Mouse (Mus musculus): Measurements from ENCODE around the gene Dtx3l. TPM values are rescaled to one million over a fixed set of nuclear protein-coding genes. Genes with fewer than 3 reads are reported as not detected.
"Not testable (repeated sequence)": the region's sequence is repeated elsewhere in the genome, so short reads cannot be mapped to it uniquely, and the experiment has no call there.

Gene Dtx3l
- total RNA-seq (2015), result 21.8 and 27.1 TPM in 2 replicates
- 38.2 and 40.0 TPM in 2 replicates for total RNA-seq (2017)

DNA sequence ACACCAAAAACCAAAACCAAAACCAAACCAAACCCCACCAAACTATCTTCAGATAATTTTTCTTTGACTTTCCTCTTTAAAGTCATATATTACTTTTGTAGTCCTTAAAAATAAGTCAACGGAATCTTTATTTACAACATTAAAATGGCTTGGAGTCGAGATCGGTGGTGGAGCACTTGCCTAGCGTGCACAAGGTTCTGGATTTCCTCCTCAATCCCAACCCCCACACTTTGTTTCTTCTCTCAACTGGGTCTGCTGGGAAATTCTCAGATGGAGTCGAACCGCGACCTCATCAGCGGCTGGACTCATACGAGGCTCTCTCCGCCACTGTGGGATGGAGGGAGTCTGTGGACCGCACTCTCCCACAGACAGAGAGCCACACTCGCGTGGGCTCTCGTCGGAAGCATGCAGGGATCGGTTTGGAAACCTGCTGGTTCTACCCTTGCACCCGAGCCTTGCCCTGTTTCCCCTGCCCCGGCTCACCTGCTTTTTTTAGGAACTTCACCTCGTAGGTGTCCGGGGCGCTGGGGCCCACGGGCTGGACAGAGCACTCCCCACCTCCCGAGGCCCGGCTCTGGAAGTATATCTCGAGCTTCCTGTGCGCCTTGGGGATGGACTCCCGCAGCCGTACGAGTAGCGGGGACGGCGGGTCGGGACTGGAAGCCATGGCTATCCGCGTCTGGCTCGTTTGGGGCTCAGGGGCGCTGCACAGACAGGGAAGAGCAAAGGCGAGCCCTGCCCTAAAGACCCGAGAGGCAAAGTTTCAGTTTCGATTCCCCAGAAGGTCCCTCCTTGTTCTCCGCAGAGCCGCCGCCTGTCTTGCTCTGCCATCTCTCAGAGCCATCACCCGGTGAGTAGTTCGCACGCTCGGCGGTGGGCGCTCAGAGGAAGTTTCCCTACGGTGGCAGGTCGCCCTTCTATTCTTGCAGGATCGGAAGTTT lies at the start of gene Dtx3l, which contains the start of gene Parp9:
Gene Dtx3l (minus strand): TSS at position 941 of the 941 bp plus-strand sequence.
Gene Parp9 (plus strand): TSS at position 260 of the 941 bp plus-strand sequence.
- peak; percentile 71 for ATAC-seq (replicated peaks; ENCODE audit: poor library complexity)

- ATAC-seq (replicated peaks; ENCODE audit: poor library complexity), result no peak
Measured at GRCm38 (mm10) chr16:35987930-35988329, 49.0 kb upstream of the Dtx3l start.

- no peak for ATAC-seq (replicated peaks; ENCODE audit: poor library complexity)
Measured at GRCm38 (mm10) chr16:35984471-35984870, 45.5 kb upstream of the Dtx3l start.

GRCm38 (mm10) chr16:35983517-35984101 lies 44.7 kb upstream of the Dtx3l start:
- ATAC-seq (replicated peaks; ENCODE audit: poor library complexity), result peak; percentile 63

GRCm38 (mm10) chr16:35982902-35983516 lies 44.1 kb upstream of the Dtx3l start:
- ATAC-seq (replicated peaks; ENCODE audit: poor library complexity), result peak; percentile 71

- no peak; the same call in 1 of the 2 replicates for ATAC-seq (replicated peaks; ENCODE audit: poor library complexity)
Measured at GRCm38 (mm10) chr16:35982506-35982901, 43.6 kb upstream of the Dtx3l start.

DNA sequence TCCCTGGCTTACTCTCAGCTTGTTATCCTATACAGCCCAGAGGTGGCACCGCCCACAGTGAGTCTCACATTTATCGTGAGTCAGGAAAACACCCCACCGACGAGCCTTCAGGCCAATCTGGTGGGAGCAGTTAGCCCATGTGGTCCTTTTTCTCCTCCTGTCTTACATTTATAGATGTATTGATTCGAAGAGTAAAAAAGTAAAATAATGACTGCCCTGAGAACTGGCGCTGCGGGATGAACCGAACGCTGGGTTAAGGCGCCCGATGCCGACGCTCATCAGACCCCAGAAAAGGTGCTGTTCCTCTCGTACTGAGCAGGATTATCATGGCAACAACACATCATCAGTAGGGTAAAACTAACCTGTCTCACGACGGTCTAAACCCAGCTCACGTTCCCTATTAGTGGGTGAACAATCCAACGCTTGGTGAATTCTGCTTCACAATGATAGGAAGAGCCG lies 42.4 kb upstream of the Dtx3l start:
- peak; percentile 53 for ATAC-seq (replicated peaks; ENCODE audit: poor library complexity)

DNA sequence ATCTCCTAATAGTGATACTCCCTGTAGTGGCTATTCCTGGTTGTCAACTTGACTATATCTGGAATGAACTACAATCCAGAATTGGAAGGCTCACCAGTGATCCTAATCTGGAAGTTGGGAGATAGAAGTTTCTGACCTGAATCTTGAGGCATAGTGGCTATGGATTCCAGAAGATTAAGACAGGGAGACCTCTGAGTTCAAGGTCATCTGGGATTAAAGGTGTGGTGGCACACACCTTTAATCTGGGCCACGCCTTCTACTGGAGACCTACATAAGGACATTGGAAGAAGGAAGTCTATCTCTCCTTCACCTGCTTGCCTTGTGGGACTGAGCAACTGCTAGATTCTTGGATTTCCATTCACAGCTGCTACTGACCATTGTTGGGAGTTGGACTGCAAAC lies 39.5 kb upstream of the Dtx3l start, which contains the start of gene Kpna1:
Gene Kpna1 (plus strand): TSS at position 301 of the 400 bp plus-strand sequence.
- ATAC-seq (replicated peaks; ENCODE audit: poor library complexity), result not testable (repeated sequence)

- ATAC-seq (replicated peaks; ENCODE audit: poor library complexity), result no peak
Measured at GRCm38 (mm10) chr16:35974021-35974420, 35.1 kb upstream of the Dtx3l start.

GRCm38 (mm10) chr16:35968149-35968548 lies 29.2 kb upstream of the Dtx3l start:
- no peak for ATAC-seq (replicated peaks; ENCODE audit: poor library complexity)

- no peak for ATAC-seq (replicated peaks; ENCODE audit: poor library complexity)
Measured at GRCm38 (mm10) chr16:35967319-35967718, 28.4 kb upstream of the Dtx3l start.

DNA sequence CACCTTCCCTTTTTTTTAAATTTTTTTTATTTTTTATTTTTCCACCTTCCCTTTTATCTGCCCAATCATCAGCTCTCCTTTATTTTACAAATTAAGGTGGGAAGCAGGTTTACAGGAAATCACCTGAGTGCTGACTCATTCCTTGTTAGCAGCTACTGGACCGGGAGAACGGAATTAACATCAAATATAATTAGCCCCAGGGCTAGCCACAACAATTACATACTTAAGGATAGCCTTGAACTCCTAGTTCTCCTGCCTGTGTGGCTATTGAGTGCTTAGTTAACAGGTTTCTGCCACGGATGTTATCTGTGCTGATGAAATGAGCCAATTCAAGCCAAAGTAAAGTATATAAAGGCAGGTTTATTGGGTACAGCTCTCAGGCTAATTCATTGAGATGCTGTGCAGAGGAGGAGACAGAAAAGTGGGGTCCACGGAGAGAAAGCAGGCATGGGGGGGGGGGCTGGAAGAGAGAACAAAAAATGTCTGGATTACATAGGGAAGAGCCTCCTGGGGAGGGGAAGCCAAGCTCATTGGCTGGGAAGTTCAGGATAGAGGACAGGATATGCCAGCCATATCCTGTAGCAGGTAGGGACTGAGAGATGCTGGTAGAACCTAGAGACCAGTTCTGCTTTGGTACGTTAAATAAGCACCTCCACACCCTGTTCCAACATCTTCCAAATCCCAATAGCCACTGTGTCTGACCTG lies 27.6 kb upstream of the Dtx3l start:
- no peak for ATAC-seq (replicated peaks; ENCODE audit: poor library complexity)

GRCm38 (mm10) chr16:35965991-35966390 lies 27.0 kb upstream of the Dtx3l start:
- not testable (repeated sequence) for ATAC-seq (replicated peaks; ENCODE audit: poor library complexity)

DNA sequence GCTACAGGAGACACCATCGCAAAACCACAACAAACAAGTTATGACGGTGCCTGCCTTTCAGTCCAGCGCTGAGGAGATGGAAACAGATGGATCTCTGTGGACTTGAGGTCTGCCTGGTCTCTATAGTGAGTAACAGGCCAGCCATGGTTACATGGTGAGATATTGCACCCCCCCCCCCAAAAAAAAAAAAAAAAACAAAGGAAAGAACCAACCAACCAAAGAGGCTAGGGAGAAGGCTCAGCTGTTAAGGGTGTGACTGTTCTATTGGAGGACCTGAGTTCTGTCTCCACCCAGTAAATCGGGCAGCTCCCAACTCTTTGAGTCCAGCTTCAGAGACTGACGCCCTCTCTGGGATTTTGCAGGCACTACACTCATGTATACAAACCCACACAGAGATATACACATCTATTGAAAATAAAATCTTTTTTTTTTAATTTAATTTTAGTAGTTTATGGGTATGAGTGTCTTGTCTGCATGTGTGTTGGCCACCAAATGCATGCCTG lies 13.7 kb upstream of the Dtx3l start:
- 0 out of 2 replicates have a peak, but pooled peaks have one; percentile 37 for ATAC-seq (replicated peaks; ENCODE audit: poor library complexity)

- ATAC-seq (replicated peaks; ENCODE audit: poor library complexity), result no peak
Measured at GRCm38 (mm10) chr16:35951216-35951615, 12.3 kb upstream of the Dtx3l start.

- ATAC-seq (replicated peaks; ENCODE audit: poor library complexity), result peak; percentile 39; the same call in 1 of the 2 replicates
Measured at GRCm38 (mm10) chr16:35949264-35949663, 10.3 kb upstream of the Dtx3l start.

GRCm38 (mm10) chr16:35941382-35941781 lies 2.4 kb upstream of the Dtx3l start:
- ATAC-seq (replicated peaks; ENCODE audit: poor library complexity), result no peak

DNA sequence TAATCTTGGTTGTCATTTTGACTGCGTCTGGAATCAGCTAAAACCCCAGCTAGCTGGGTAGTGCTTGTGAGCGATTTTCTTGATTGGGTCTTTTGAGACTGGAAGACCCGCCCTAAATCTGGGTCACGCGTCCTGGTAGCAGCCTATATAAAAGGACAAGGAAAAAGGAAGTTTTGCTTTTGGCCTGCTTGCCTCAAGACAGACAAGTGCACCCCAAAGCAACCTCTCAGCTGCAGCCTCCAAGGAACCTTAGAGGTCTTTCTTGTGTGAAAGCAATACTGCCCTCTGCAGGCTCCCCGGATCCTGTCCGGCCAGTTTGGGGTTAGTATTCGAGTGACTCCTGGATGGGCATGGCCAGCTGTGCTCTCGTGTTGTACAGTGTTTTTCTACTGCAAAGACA lies 739 bp upstream of the Dtx3l start:
- ATAC-seq (replicated peaks; ENCODE audit: poor library complexity), result peak; percentile 85

GRCm38 (mm10) chr16:35939261-35939660 lies 310 bp upstream of the Dtx3l start:
- peak; percentile 12 for ATAC-seq (replicated peaks; ENCODE audit: poor library complexity)

GRCm38 (mm10) chr16:35933181-35933580 lies 5.8 kb downstream of the Dtx3l start:
- ATAC-seq (replicated peaks; ENCODE audit: poor library complexity), result no peak

Data from megakaryocyte progenitor cell, adult 5-6 weeks (primary cell).